Mouse (Mus musculus): Measurements from ENCODE around the gene Clcnka. TPM values are rescaled to one million over a fixed set of nuclear protein-coding genes. Genes with fewer than 3 reads are reported as not detected.
A peak's percentile ranks its signal among the peaks of the same experiment; 100 is the strongest.

The Clcnka gene
- polyA plus RNA-seq, 1 experiment from 2014 or later, result 0.20 TPM

DNA sequence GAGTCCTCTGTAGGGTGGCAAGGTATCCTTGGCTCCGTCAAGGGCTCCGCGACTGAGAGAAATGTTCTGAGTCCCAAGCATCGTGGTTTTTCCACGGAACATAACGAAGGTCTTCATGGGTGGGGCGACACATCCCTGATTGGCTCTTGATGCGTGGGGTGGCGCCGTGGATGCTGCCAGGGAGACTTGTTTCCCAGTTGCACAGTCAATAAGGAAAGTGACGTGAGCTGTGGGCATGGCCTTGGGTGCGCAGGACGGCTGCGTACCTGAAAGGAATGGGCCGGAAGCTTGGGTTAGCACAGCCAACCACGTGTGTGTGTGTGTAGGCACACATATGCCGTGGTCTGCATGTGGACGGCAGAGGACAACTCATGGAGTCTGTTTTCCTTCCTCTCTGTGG is 34.7 kb upstream of the Clcnka start:
- Histone ChIP-seq H3K9ac (no peak overlapping the region), H3K4me3 (replicated peaks; ENCODE audit: low read length) (no peak overlapping the region), H3K9me3 (ENCODE audit: control insufficient read depth, low read length) (no peaks in the 10 kb centered on the region), H3K4me1 (replicated peaks; ENCODE audit: control insufficient read depth, insufficient read depth, low read length) (no peaks in the 10 kb centered on the region), H3K27me3 (ENCODE audit: control insufficient read depth, insufficient read depth, low read length) (no peaks in the 10 kb centered on the region), H3K27ac (no peak overlapping the region), H3K36me3 (replicated peaks; ENCODE audit: control insufficient read depth, insufficient read depth) (no peaks in the 10 kb centered on the region), H3K4me2 (replicated peaks) (no peak overlapping the region)
- WGBS, result 83% methylated on average over 18 of the region's 18 CpGs
- ATAC-seq (ENCODE audit: low FRiP score), result no peak
- no peak for DNase-seq (ENCODE audit: low spot score)

DNA sequence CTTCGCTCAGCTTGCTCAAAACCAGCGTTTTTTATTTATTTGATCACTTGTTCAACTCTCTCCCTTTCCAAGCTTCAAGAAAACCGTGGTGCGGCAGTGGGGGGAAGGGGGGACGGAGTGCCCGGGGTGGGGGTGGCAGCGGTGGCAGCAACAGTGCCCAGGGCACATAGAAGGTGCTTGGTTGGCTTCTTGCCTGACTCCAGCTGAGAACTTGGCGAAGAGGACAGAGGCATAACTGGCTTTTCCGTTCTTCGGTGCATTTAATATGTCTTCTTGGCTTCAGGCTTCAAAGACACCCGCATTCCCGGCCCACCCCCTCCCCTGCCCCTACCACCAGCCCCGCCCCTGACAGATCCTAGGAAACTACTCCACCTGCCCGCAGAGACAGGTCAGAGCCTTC is 34.1 kb upstream of the Clcnka start:
- WGBS, result 64% methylated on average over 14 of the region's 14 CpGs

DNA sequence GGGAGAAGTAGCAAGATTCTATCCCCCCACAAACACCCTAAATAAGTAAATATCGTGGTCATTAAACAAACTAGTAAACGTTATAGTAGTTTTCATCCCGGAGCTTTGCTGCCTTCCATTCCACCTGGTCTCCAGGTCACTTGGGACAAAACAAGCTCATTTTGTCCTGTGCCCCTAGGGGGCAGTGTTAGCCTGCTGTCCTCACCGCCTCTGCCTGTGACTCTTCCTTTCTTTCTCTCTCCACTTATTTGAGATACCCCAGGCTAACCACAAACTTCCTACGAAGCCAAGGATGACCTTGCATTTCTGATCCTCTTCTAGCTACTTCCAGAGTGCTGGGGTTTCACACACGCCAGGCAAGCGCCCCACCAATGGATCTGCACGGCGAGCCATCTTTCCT is 32.5 kb upstream of the Clcnka start:
- Histone ChIP-seq H3K4me3 (replicated peaks; ENCODE audit: low read length) (no peak overlapping the region), H3K4me2 (replicated peaks) (no peak overlapping the region), H3K36me3 (replicated peaks; ENCODE audit: control insufficient read depth, insufficient read depth) (no peaks in the 10 kb centered on the region), H3K4me1 (replicated peaks; ENCODE audit: control insufficient read depth, insufficient read depth, low read length) (no peaks in the 10 kb centered on the region; the same call in 1 of the 2 replicates), H3K27ac (no peak overlapping the region), H3K27me3 (ENCODE audit: control insufficient read depth, insufficient read depth, low read length) (no peaks in the 10 kb centered on the region), H3K9ac (no peak overlapping the region), H3K9me3 (ENCODE audit: control insufficient read depth, low read length) (no peaks in the 10 kb centered on the region)
- peak; percentile 61 for DNase-seq (ENCODE audit: low spot score)
- no peak for ATAC-seq (ENCODE audit: low FRiP score)
- WGBS, result 48% methylated on average over 9 of the region's 9 CpGs

More for the DNA sequence above, 34.1 kb upstream of the Clcnka start:
- ATAC-seq (ENCODE audit: low FRiP score) (no peak), DNase-seq (ENCODE audit: low spot score) (no peak)
- Histone ChIP-seq H3K4me3 (replicated peaks; ENCODE audit: low read length) (no peak overlapping the region), H3K36me3 (replicated peaks; ENCODE audit: control insufficient read depth, insufficient read depth) (no peaks in the 10 kb centered on the region), H3K27me3 (ENCODE audit: control insufficient read depth, insufficient read depth, low read length) (no peaks in the 10 kb centered on the region), H3K9ac (no peak overlapping the region), H3K27ac (no peak overlapping the region), H3K9me3 (ENCODE audit: control insufficient read depth, low read length) (no peaks in the 10 kb centered on the region), H3K4me1 (replicated peaks; ENCODE audit: control insufficient read depth, insufficient read depth, low read length) (no peaks in the 10 kb centered on the region), H3K4me2 (replicated peaks) (no peak overlapping the region)

DNA sequence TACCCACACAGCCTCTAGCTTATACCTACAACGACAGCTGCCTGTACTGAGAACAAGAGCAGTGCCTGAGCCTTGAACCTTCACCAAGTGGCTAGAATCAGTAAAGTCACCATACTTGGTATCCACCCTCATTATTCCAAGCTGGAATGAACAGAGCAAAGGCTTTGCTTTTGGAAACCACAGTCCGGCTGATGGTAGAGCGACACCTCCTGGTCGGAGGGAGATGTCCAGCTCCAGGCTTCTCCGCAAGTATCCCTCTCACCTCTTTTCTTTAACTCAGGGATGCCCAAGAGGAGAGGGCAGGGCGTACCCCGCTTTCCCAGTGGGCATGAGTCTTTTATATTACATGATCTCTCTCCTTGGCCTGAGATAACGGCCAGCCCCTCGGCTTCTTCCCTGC is 31.3 kb upstream of the Clcnka start:
- H3K27ac ChIP-seq, result no peak overlapping the region
- no peak overlapping the region for H3K4me3 ChIP-seq (replicated peaks; ENCODE audit: low read length)
- no peak for DNase-seq (ENCODE audit: low spot score)
- H3K9ac ChIP-seq, result no peak overlapping the region
- no peaks in the 10 kb centered on the region for H3K9me3 ChIP-seq (ENCODE audit: control insufficient read depth, low read length)
- H3K36me3 ChIP-seq (replicated peaks; ENCODE audit: control insufficient read depth, insufficient read depth), result no peaks in the 10 kb centered on the region
- H3K4me2 ChIP-seq (replicated peaks), result no peak overlapping the region
- no peaks in the 10 kb centered on the region; the same call in 1 of the 2 replicates for H3K4me1 ChIP-seq (replicated peaks; ENCODE audit: control insufficient read depth, insufficient read depth, low read length)
- ATAC-seq (ENCODE audit: low FRiP score), result no peak
- WGBS, result 52% methylated on average over 9 of the region's 9 CpGs
- H3K27me3 ChIP-seq (ENCODE audit: control insufficient read depth, insufficient read depth, low read length), result no peaks in the 10 kb centered on the region

DNA sequence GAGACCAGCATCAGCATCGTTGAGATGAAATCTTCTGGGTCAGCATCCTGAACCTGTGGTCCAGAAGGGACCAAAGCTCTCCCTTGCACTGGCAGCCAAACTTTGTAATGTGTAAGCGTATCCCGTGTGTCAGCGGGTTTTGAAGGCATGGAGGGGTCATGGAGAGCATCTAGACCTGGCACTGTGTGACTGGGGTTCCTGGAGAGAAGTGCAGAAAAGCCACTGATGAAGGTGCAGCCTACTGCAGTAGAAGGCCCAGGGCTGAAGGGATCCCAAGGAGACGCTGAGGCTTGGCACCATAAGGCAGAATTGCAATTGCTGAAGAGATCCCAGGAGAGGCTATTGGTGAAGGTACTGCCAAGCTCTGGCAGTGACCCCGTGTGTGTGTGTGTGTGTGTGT is 30.9 kb upstream of the Clcnka start:
- no peaks in the 10 kb centered on the region; the same call in 1 of the 2 replicates for H3K4me1 ChIP-seq (replicated peaks; ENCODE audit: control insufficient read depth, insufficient read depth, low read length)
- ATAC-seq (ENCODE audit: low FRiP score) (no peak), DNase-seq (ENCODE audit: low spot score) (no peak)
- no peaks in the 10 kb centered on the region for H3K9me3 ChIP-seq (ENCODE audit: control insufficient read depth, low read length)
- 81% methylated on average over 6 of the region's 6 CpGs for WGBS
- H3K36me3 ChIP-seq (replicated peaks; ENCODE audit: control insufficient read depth, insufficient read depth), result no peaks in the 10 kb centered on the region
- H3K27me3 ChIP-seq (ENCODE audit: control insufficient read depth, insufficient read depth, low read length), result no peaks in the 10 kb centered on the region
- H3K4me3 ChIP-seq (replicated peaks; ENCODE audit: low read length), result no peak overlapping the region
- H3K9ac ChIP-seq, result no peak overlapping the region
- no peak overlapping the region for H3K4me2 ChIP-seq (replicated peaks)
- H3K27ac ChIP-seq, result no peak overlapping the region

- H3K36me3 ChIP-seq (replicated peaks; ENCODE audit: control insufficient read depth, insufficient read depth), result no peaks in the 10 kb centered on the region
- H3K4me3 ChIP-seq (replicated peaks; ENCODE audit: low read length), result no peak overlapping the region
- no peaks in the 10 kb centered on the region; the same call in 1 of the 2 replicates for H3K4me1 ChIP-seq (replicated peaks; ENCODE audit: control insufficient read depth, insufficient read depth, low read length)
- H3K9me3 ChIP-seq (ENCODE audit: control insufficient read depth, low read length), result no peaks in the 10 kb centered on the region
- no peak for ATAC-seq (ENCODE audit: low FRiP score)
- no peak overlapping the region for H3K4me2 ChIP-seq (replicated peaks)
- H3K9ac ChIP-seq, result no peak overlapping the region
- H3K27me3 ChIP-seq (ENCODE audit: control insufficient read depth, insufficient read depth, low read length), result no peaks in the 10 kb centered on the region
- H3K27ac ChIP-seq, result no peak overlapping the region
- no peak for DNase-seq (ENCODE audit: low spot score)
- WGBS, result 87% methylated on average over 13 of the region's 13 CpGs
Measured at GRCm38 (mm10) chr4:141427921-141428320, 29.4 kb upstream of the Clcnka start.

- H3K27ac ChIP-seq, result no peak overlapping the region
- H3K4me1 ChIP-seq (replicated peaks; ENCODE audit: control insufficient read depth, insufficient read depth, low read length), result no peaks in the 10 kb centered on the region; the same call in 1 of the 2 replicates
- H3K4me3 ChIP-seq (replicated peaks; ENCODE audit: low read length), result no peak overlapping the region
- 83% methylated on average over 10 of the region's 10 CpGs for WGBS
- no peaks in the 10 kb centered on the region for H3K9me3 ChIP-seq (ENCODE audit: control insufficient read depth, low read length)
- DNase-seq (ENCODE audit: low spot score) (no peak), ATAC-seq (ENCODE audit: low FRiP score) (no peak)
- no peaks in the 10 kb centered on the region for H3K27me3 ChIP-seq (ENCODE audit: control insufficient read depth, insufficient read depth, low read length)
- no peak overlapping the region for H3K9ac ChIP-seq
- H3K36me3 ChIP-seq (replicated peaks; ENCODE audit: control insufficient read depth, insufficient read depth), result no peaks in the 10 kb centered on the region
- H3K4me2 ChIP-seq (replicated peaks), result 0 out of 2 replicates have a peak overlapping the region, but pooled peaks have one; percentile 86
Measured at GRCm38 (mm10) chr4:141426796-141427745, 28.5 kb upstream of the Clcnka start.

DNA sequence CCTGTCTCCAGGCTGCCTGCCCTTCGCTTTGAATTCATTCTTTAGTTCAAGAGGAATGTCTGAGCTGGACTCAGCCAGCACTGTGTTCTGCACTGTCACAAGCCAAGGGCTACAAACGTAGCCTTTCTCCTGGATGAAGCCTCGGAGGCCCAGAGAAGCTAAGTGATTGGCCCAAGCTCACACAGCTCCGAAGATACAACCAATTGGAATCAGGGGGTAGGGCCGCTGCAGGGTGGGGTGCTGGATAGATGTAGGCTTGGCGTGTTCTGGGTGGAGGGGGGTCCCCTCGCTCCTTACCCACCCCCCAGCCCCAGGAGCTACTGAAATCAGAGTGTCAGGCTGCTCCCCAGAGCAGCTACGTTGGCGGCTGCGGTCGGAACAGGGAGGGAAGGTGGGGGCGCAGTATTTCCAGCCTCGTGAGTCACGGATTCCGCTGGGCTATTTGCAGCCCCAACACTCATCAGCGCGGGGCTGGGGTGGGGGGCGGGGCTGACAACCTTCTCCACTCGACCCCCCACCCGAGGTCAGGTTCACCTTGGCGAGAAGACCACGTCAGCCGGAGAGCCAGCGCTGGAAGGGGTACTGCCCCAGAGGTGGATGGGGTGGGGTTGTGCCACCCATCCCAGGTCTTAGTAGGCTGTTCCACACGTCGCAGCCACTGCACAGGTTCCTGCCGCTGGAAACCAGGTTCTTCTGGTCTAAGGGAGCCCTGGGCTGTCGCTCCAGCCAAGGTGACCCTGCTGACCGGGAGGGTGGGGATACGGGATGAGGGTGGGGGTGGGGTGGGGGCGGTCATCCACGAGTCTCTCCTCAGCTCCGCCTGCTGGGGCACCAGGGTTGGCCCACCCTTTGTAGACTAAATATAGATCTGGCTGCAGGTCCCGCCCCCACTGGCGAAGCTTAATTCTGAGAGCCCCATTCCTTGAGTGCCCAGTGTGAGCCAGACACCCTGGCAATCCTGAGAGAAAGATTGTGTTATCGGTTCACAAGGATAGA is 27.3 kb upstream of the Clcnka start:
- peak overlapping the region; percentile 28; the same call in 1 of the 2 replicates for H3K27ac ChIP-seq
- H3K4me3 ChIP-seq (replicated peaks; ENCODE audit: low read length), result peak overlapping the region; percentile 43
- peak overlapping the region; percentile 60 for H3K9ac ChIP-seq
- 4% methylated on average over 36 of the region's 36 CpGs for WGBS
- no peaks in the 10 kb centered on the region for H3K27me3 ChIP-seq (ENCODE audit: control insufficient read depth, insufficient read depth, low read length)
- H3K4me1 ChIP-seq (replicated peaks; ENCODE audit: control insufficient read depth, insufficient read depth, low read length), result no peaks in the 10 kb centered on the region; the same call in 1 of the 2 replicates
- H3K9me3 ChIP-seq (ENCODE audit: control insufficient read depth, low read length), result no peaks in the 10 kb centered on the region
- H3K4me2 ChIP-seq (replicated peaks), result peak overlapping the region; percentile 86
- DNase-seq (ENCODE audit: low spot score), result peak; percentile 66
- peak; percentile 90 for ATAC-seq (ENCODE audit: low FRiP score)
- H3K36me3 ChIP-seq (replicated peaks; ENCODE audit: control insufficient read depth, insufficient read depth), result no peaks in the 10 kb centered on the region

Data from hindbrain, embryonic 14.5 days (tissue).